Mouse (Mus musculus) midbrain, postnatal 0 days (tissue): Measurements from ENCODE around the gene Sarnp. TPM values are rescaled to one million over a fixed set of nuclear protein-coding genes. Genes with fewer than 3 reads are reported as not detected.

Source experiments
- ATAC-seq: fragments of 200-750 bp; cut with Nextera tagmentation; 2 replicates; pipeline ENCODE4 v1.8.0; 2017; ENCODE audit warnings: moderate number of reproducible peaks, mild to moderate bottlenecking, moderate TSS enrichment, moderate library complexity; ENCODE audit not compliant: low FRiP score
- DNase-seq: peaks from one replicate; pipeline ENCODE4 v3.0.0-alpha.2; 2015; ENCODE audit warnings: low spot score
- H3K27ac ChIP-seq: fragments of 300-500 bp; sonication (generic); 2 replicates; pipeline ENCODE4 v1.5.1; 2014; ENCODE audit warnings: low read depth, mild to moderate bottlenecking, low read length, mixed read lengths
- H3K27me3 ChIP-seq: fragments of 300-500 bp; sonication (generic); 2 replicates; pipeline ENCODE4 v1.6.1; 2014; ENCODE audit warnings: low read length, control low read depth, mixed read lengths; ENCODE audit not compliant: insufficient read depth
- H3K36me3 ChIP-seq: fragments of 300-500 bp; sonication (generic); 2 replicates; pipeline ENCODE4 v1.6.1; 2014; ENCODE audit warnings: low read length, control low read depth, mixed read lengths; ENCODE audit not compliant: insufficient read depth
- H3K4me1 ChIP-seq: fragments of 300-500 bp; sonication (generic); 2 replicates; pipeline ENCODE4 v1.6.1; 2014; ENCODE audit warnings: mild to moderate bottlenecking, control low read depth, antibody characterized with exemption, low read length, mixed read lengths; ENCODE audit not compliant: insufficient read depth
- H3K4me2 ChIP-seq: fragments of 300-500 bp; sonication (generic); 2 replicates; pipeline ENCODE4 v1.6.1; 2014; ENCODE audit warnings: low read depth, mild to moderate bottlenecking, low read length, mixed read lengths; ENCODE audit not compliant: poor library complexity, severe bottlenecking
- H3K4me3 ChIP-seq: fragments of 300-500 bp; sonication (generic); 2 replicates; pipeline ENCODE4 v1.5.1; 2014; ENCODE audit warnings: low read depth, mild to moderate bottlenecking, low read length, moderate library complexity
- H3K9ac ChIP-seq: fragments of 300-500 bp; sonication (generic); replicated peaks from 2 replicates; pipeline ENCODE4 v1.6.1; 2014; ENCODE audit warnings: mild to moderate bottlenecking, low read length, moderate library complexity, mixed read lengths; ENCODE audit not compliant: poor library complexity, severe bottlenecking
- H3K9me3 ChIP-seq: fragments of 300-500 bp; sonication (generic); 2 replicates; pipeline ENCODE4 v1.6.1; 2016; ENCODE audit warnings: low read length, control low read depth
- CTCF ChIP-seq: IDR thresholded peaks from 2 replicates; pipeline ENCODE4 v1.5.1; 2016; ENCODE audit warnings: antibody characterized with exemption, mild to moderate bottlenecking
- WGBS: fragments of 180-500 bp; shearing (Covaris S2); extraction: QIAGEN DNeasy Blood & Tissue Kit; methylation state at CpG from one replicate; pipeline ENCODE4 v1.1.7; 2014; 5-methylcytosine and 5-hydroxymethylcytosine counted together
- polyA plus RNA-seq: library from polyadenylated mRNA; unstranded; fragments of >200 nt; fragmentation: Nextera tagmentation; extraction: Ambion mirVana; gene quantifications from 2 replicates; pipeline ENCODE4 v1.2.1, GENCODE M21; 2015
- total RNA-seq: library from RNA; depleted of rRNA; stranded (reverse); fragments of >200 nt; gene quantifications from 2 replicates; pipeline ENCODE4 v1.2.3, GENCODE M21; 2014

The Sarnp gene
- total and polyA plus RNA-seq, 2 experiments from 2014 or later = 36.8 to 120 TPM

DNA sequence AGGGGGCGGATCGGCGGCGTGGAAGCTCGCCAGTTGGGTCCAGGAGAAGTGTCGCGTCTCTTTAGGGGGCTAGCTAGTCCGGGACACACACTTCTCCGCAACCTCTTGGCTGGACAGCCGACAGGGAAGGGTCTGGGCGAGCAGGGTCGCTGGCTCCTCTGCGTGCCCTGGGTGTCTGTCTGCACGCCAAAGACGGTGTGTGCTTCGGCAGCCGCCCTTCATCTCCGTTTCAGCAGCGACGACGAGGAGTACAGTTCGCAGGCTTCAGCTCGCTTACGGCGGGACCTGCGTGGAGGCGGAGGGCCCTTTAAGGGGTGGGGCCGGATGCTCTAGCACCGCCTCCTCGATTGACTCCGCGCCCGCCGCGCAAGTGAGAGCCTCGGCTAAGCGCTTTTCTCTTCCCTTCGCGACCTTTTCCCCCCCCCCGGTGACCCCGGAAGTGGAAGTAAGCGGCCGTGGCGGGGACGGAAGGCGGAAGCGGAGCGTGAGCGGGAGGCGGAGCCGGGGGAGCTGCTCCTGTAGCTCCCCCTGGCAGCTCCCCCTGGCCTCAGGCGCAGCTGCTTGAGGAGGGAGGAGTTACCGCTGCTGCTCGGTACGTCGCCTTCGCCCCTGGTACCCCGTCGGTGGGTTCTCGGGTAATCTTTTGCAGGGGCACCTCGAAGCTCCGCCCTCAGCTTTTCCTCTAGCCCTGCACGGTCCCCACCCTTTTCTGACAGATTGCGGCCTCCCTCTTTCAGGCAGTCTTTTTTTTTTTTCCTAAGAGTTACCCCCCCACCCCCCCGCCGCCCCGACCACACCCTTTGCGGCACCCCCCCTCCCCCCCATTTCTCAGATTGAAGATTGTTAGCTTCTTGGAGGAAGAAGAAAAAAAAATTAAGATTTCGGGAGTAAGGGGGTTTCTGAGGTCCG, 11.8 kb upstream of the Sarnp start:
- Histone ChIP-seq H3K9me3 (no peaks in the 10 kb centered on the region), H3K27me3 (no peaks in the 10 kb centered on the region), H3K27ac (peak overlapping the region; percentile 96), H3K4me1 (peaks cover 30% of the 10 kb centered on the region), H3K9ac (peak overlapping the region; percentile 87), H3K36me3 (peaks cover 14% of the 10 kb centered on the region; the same call in 1 of the 2 replicates), H3K4me3 (peak overlapping the region; percentile 85), H3K4me2 (peak overlapping the region; percentile 77)
- under 1% methylated on average over 67 of the region's 70 CpGs for WGBS
- peak; percentile 94 for ATAC-seq
- peak; percentile 98 for DNase-seq
- peak; percentile 50 for TF ChIP-seq CTCF

DNA sequence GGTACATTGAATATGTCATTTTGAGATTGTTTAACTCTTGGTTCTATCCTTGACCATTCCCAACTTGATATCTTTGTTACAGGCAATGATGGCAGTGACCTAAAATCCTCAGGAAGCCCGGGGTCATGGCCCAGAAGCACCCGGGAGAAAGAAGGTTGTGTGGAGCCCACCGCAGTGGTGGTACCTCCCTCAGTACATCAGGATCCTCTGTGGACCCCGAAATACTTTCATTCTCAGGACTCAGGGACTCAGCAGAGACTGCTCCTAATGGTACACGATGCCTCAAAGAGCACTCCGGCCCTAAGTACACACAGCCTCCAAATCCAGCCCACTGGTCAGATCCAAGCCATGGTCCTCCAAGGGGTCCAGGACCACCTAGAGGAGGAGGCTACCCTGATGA, 11.0 kb upstream of the Sarnp start:
- peaks cover 14% of the 10 kb centered on the region; the same call in 1 of the 2 replicates for H3K36me3 ChIP-seq
- ATAC-seq (no peak), DNase-seq (no peak)
- H3K27ac ChIP-seq = peak overlapping the region; percentile 96; the same call in 1 of the 2 replicates
- peaks cover 30% of the 10 kb centered on the region for H3K4me1 ChIP-seq
- peak overlapping the region; percentile 87 for H3K9ac ChIP-seq
- 59% methylated on average over 6 of the region's 6 CpGs for WGBS
- peak overlapping the region; percentile 85 for H3K4me3 ChIP-seq
- H3K4me2 ChIP-seq = peak overlapping the region; percentile 77
- H3K9me3 ChIP-seq = no peaks in the 10 kb centered on the region
- H3K27me3 ChIP-seq = no peaks in the 10 kb centered on the region
- no peak for TF ChIP-seq CTCF

DNA sequence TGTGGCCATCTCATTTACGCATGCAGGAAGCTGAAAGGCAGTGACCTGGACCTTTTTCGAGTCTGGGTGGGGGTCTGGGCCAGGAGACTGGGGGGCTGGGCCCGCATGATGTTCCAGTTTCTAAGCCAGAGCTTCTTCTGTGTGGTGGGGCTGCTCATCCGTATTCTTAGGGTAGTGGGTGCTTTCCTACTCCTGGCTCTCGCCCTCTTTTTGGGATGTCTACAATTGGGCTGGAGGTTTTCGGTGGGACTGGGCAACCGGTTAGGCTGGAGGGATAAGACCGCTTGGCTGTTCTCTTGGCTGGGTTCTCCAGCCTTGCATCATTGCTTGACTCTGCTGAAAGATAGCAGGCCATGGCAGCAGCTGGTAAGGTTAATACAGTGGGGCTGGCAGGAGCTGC, 10.1 kb upstream of the Sarnp start:
- H3K4me3 ChIP-seq = peak overlapping the region; percentile 14
- no peaks in the 10 kb centered on the region for H3K27me3 ChIP-seq
- peak overlapping the region; percentile 77 for H3K4me2 ChIP-seq
- peaks cover 9% of the 10 kb centered on the region; the same call in 1 of the 2 replicates for H3K36me3 ChIP-seq
- H3K4me1 ChIP-seq = peaks cover 30% of the 10 kb centered on the region
- ATAC-seq (no peak), DNase-seq (no peak)
- H3K9me3 ChIP-seq = no peaks in the 10 kb centered on the region
- peak overlapping the region; percentile 44; the same call in 1 of the 2 replicates for H3K9ac ChIP-seq
- H3K27ac ChIP-seq = no peak overlapping the region
- TF ChIP-seq CTCF = no peak
- 91% methylated on average over 8 of the region's 8 CpGs for WGBS

DNA sequence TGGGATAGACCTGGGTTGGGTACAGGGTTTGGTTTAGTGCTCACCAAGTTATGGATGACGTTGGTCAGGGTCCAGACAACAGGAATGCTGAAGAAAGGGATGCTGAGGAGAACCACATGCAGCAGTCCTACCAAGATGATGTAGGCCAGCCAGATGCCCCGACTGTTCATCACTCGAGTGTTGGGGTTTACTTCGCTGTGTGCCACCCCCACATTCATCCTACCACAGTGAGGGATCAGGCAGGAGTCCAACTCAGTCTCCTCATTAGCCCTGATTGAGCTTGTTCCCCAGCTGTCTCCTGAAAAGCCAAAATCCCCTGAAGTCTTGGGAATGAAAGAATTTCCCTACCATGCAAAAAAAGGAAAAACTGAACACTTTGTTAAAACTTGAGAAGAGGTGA, 3.1 kb downstream of the Sarnp start:
- H3K36me3 ChIP-seq = peaks cover 22% of the 10 kb centered on the region
- no peak for TF ChIP-seq CTCF
- DNase-seq (no peak), ATAC-seq (no peak)
- WGBS = 92% methylated on average over 4 of the region's 4 CpGs
- no peak overlapping the region for H3K4me2 ChIP-seq
- H3K4me3 ChIP-seq = no peak overlapping the region
- no peaks in the 10 kb centered on the region for H3K9me3 ChIP-seq
- no peak overlapping the region for H3K9ac ChIP-seq
- H3K27me3 ChIP-seq = no peaks in the 10 kb centered on the region
- peaks cover 5% of the 10 kb centered on the region; the same call in 1 of the 2 replicates for H3K4me1 ChIP-seq
- H3K27ac ChIP-seq = no peak overlapping the region

DNA sequence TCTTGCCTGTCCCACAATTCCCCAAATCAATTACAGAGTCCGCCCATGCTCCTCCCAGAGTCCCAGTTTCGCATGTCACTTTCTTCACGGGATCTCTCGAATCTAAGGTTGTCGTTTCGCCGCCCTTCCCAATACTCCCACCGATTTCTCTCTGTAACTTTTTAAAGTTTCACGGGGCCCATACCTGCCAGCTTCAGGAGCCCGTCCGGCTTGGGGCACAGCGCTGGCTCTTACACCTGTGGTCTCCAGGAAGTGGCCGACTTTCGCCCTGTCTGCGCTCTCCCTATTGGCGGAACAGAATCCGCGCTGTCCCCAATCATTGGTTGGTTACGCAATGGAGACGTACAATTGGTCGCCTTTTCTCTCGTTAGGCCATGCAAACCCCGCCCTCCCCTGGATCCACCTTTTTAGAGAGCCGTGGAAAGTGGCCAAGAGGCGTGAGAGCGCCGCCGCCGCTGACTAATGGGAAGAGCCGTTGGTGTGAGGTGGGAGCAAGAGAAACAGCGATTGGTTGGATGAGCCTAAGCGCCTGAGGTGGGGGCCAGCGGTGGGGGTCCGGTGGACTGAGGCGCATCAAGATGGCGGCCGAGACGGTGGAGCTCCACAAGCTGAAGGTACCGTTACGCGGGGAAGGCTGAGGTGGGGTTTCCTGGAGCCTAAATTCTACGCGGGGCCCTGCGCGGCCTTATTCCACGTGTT, 4.4 kb downstream of the Sarnp start, which contains the start of gene Ormdl2:
Ormdl2 (minus strand) TSS at position 288 of the 699 bp plus-strand sequence.
- WGBS = 1% methylated on average over 46 of the region's 46 CpGs

More for the DNA sequence above, 4.4 kb downstream of the Sarnp start, which contains the start of gene Ormdl2:
- Histone ChIP-seq H3K9ac (peak within 1 kb of the TSS; percentile 65), H3K4me2 (peak within 1 kb of the TSS; percentile 73), H3K4me3 (peak within 1 kb of the TSS; percentile 79), H3K9me3 (no peaks in the 10 kb centered on the region), H3K27me3 (no peaks in the 10 kb centered on the region), H3K27ac (peak within 1 kb of the TSS; percentile 69), H3K4me1 (peaks cover 5% of the 10 kb centered on the region; the same call in 1 of the 2 replicates), H3K36me3 (peaks cover 24% of the 10 kb centered on the region)
- ATAC-seq (peak; percentile 100), DNase-seq (peak; percentile 100)
- TF ChIP-seq CTCF = peak; percentile 47
